Mouse (Mus musculus): Measurements from ENCODE around the gene Kif26a. TPM values are rescaled to one million over a fixed set of nuclear protein-coding genes. Genes with fewer than 3 reads are reported as not detected.
A peak's percentile ranks its signal among the peaks of the same experiment; 100 is the strongest.

Gene Kif26a
- polyA plus RNA-seq, 1 experiment from 2014 or later = 3.5 TPM

- Histone ChIP-seq H3K4me2 (ENCODE audit: low read depth, low read length) (no peak overlapping the region), H3K9ac (ENCODE audit: low read length) (no peak overlapping the region), H3K27ac (ENCODE audit: low read length) (no peak overlapping the region), H3K27me3 (ENCODE audit: control insufficient read depth, insufficient read depth, low read length) (no peaks in the 10 kb centered on the region), H3K4me3 (replicated peaks; ENCODE audit: low read length) (no peak overlapping the region), H3K4me1 (ENCODE audit: control insufficient read depth, insufficient read depth, low read length) (peaks cover 17% of the 10 kb centered on the region; the same call in 1 of the 2 replicates), H3K36me3 (ENCODE audit: control insufficient read depth, insufficient read depth, low read length) (no peaks in the 10 kb centered on the region), H3K9me3 (replicated peaks; ENCODE audit: control insufficient read depth, low read length) (no peaks in the 10 kb centered on the region)
- no peak for ATAC-seq (ENCODE audit: insufficient read depth, low FRiP score)
- WGBS = 55% methylated on average over 14 of the region's 14 CpGs
Measured at GRCm38 (mm10) chr12:112126931-112127635, 18.9 kb upstream of the Kif26a start.

- peaks cover 17% of the 10 kb centered on the region; the same call in 1 of the 2 replicates for H3K4me1 ChIP-seq (ENCODE audit: control insufficient read depth, insufficient read depth, low read length)
- H3K36me3 ChIP-seq (ENCODE audit: control insufficient read depth, insufficient read depth, low read length) = no peaks in the 10 kb centered on the region
- no peaks in the 10 kb centered on the region for H3K27me3 ChIP-seq (ENCODE audit: control insufficient read depth, insufficient read depth, low read length)
- H3K9me3 ChIP-seq (replicated peaks; ENCODE audit: control insufficient read depth, low read length) = no peaks in the 10 kb centered on the region
- H3K4me3 ChIP-seq (replicated peaks; ENCODE audit: low read length) = no peak overlapping the region
- no peak overlapping the region for H3K9ac ChIP-seq (ENCODE audit: low read length)
- H3K4me2 ChIP-seq (ENCODE audit: low read depth, low read length) = no peak overlapping the region
- no peak for ATAC-seq (ENCODE audit: insufficient read depth, low FRiP score)
- peak overlapping the region; percentile 93 for H3K27ac ChIP-seq (ENCODE audit: low read length)
- 73% methylated on average over 4 of the region's 4 CpGs for WGBS
Measured at GRCm38 (mm10) chr12:112128526-112128925, 17.5 kb upstream of the Kif26a start.

GRCm38 (mm10) chr12:112129300-112129856 is 16.6 kb upstream of the Kif26a start:
- WGBS = 46% methylated on average over 6 of the region's 6 CpGs
- H3K9ac ChIP-seq (ENCODE audit: low read length) = no peak overlapping the region
- no peaks in the 10 kb centered on the region for H3K36me3 ChIP-seq (ENCODE audit: control insufficient read depth, insufficient read depth, low read length)
- ATAC-seq (ENCODE audit: insufficient read depth, low FRiP score) = no peak
- no peak overlapping the region for H3K4me3 ChIP-seq (replicated peaks; ENCODE audit: low read length)
- H3K27me3 ChIP-seq (ENCODE audit: control insufficient read depth, insufficient read depth, low read length) = no peaks in the 10 kb centered on the region
- peak overlapping the region; percentile 93 for H3K27ac ChIP-seq (ENCODE audit: low read length)
- H3K4me1 ChIP-seq (ENCODE audit: control insufficient read depth, insufficient read depth, low read length) = peaks cover 17% of the 10 kb centered on the region; the same call in 1 of the 2 replicates
- H3K4me2 ChIP-seq (ENCODE audit: low read depth, low read length) = peak overlapping the region; percentile 76
- H3K9me3 ChIP-seq (replicated peaks; ENCODE audit: control insufficient read depth, low read length) = no peaks in the 10 kb centered on the region

- peak overlapping the region; percentile 93 for H3K27ac ChIP-seq (ENCODE audit: low read length)
- H3K4me1 ChIP-seq (ENCODE audit: control insufficient read depth, insufficient read depth, low read length) = peaks cover 17% of the 10 kb centered on the region; the same call in 1 of the 2 replicates
- no peaks in the 10 kb centered on the region for H3K27me3 ChIP-seq (ENCODE audit: control insufficient read depth, insufficient read depth, low read length)
- H3K9ac ChIP-seq (ENCODE audit: low read length) = peak overlapping the region; percentile 87
- peak overlapping the region; percentile 71 for H3K4me3 ChIP-seq (replicated peaks; ENCODE audit: low read length)
- peak; percentile 81 for ATAC-seq (ENCODE audit: insufficient read depth, low FRiP score)
- no peaks in the 10 kb centered on the region for H3K36me3 ChIP-seq (ENCODE audit: control insufficient read depth, insufficient read depth, low read length)
- 1% methylated on average over 78 of the region's 79 CpGs for WGBS
- H3K9me3 ChIP-seq (replicated peaks; ENCODE audit: control insufficient read depth, low read length) = no peaks in the 10 kb centered on the region
- H3K4me2 ChIP-seq (ENCODE audit: low read depth, low read length) = peak overlapping the region; percentile 76
Measured at GRCm38 (mm10) chr12:112130161-112130860, 15.7 kb upstream of the Kif26a start.

GRCm38 (mm10) chr12:112130957-112131356 is 15.1 kb upstream of the Kif26a start:
- ATAC-seq (ENCODE audit: insufficient read depth, low FRiP score) = no peak; the same call in 1 of the 2 replicates
- peak overlapping the region; percentile 93 for H3K27ac ChIP-seq (ENCODE audit: low read length)
- WGBS = 10% methylated on average over 32 of the region's 32 CpGs

GRCm38 (mm10) chr12:112140231-112140630 is 5.8 kb upstream of the Kif26a start:
- Histone ChIP-seq H3K9ac (ENCODE audit: low read length) (no peak overlapping the region), H3K36me3 (ENCODE audit: control insufficient read depth, insufficient read depth, low read length) (no peaks in the 10 kb centered on the region), H3K27me3 (ENCODE audit: control insufficient read depth, insufficient read depth, low read length) (peaks cover 38% of the 10 kb centered on the region), H3K4me3 (replicated peaks; ENCODE audit: low read length) (no peak overlapping the region), H3K4me1 (ENCODE audit: control insufficient read depth, insufficient read depth, low read length) (peaks cover 14% of the 10 kb centered on the region; the same call in 1 of the 2 replicates), H3K9me3 (replicated peaks; ENCODE audit: control insufficient read depth, low read length) (no peaks in the 10 kb centered on the region), H3K27ac (ENCODE audit: low read length) (no peak overlapping the region), H3K4me2 (ENCODE audit: low read depth, low read length) (no peak overlapping the region)
- 6% methylated on average over 5 of the region's 5 CpGs for WGBS
- ATAC-seq (ENCODE audit: insufficient read depth, low FRiP score) = no peak

More at GRCm38 (mm10) chr12:112130957-112131356, 15.1 kb upstream of the Kif26a start:
- H3K36me3 ChIP-seq (ENCODE audit: control insufficient read depth, insufficient read depth, low read length) = no peaks in the 10 kb centered on the region
- peak overlapping the region; percentile 71 for H3K4me3 ChIP-seq (replicated peaks; ENCODE audit: low read length)
- H3K9me3 ChIP-seq (replicated peaks; ENCODE audit: control insufficient read depth, low read length) = no peaks in the 10 kb centered on the region
- peak overlapping the region; percentile 87 for H3K9ac ChIP-seq (ENCODE audit: low read length)
- no peaks in the 10 kb centered on the region for H3K27me3 ChIP-seq (ENCODE audit: control insufficient read depth, insufficient read depth, low read length)
- H3K4me1 ChIP-seq (ENCODE audit: control insufficient read depth, insufficient read depth, low read length) = peaks cover 17% of the 10 kb centered on the region; the same call in 1 of the 2 replicates
- peak overlapping the region; percentile 76 for H3K4me2 ChIP-seq (ENCODE audit: low read depth, low read length)

- ATAC-seq (ENCODE audit: insufficient read depth, low FRiP score) = no peak
- Histone ChIP-seq H3K27ac (ENCODE audit: low read length) (no peak overlapping the region), H3K36me3 (ENCODE audit: control insufficient read depth, insufficient read depth, low read length) (no peaks in the 10 kb centered on the region), H3K4me3 (replicated peaks; ENCODE audit: low read length) (no peak overlapping the region), H3K9me3 (replicated peaks; ENCODE audit: control insufficient read depth, low read length) (no peaks in the 10 kb centered on the region), H3K4me2 (ENCODE audit: low read depth, low read length) (no peak overlapping the region), H3K4me1 (ENCODE audit: control insufficient read depth, insufficient read depth, low read length) (peaks cover 18% of the 10 kb centered on the region; the same call in 1 of the 2 replicates), H3K9ac (ENCODE audit: low read length) (no peak overlapping the region), H3K27me3 (ENCODE audit: control insufficient read depth, insufficient read depth, low read length) (peaks cover 38% of the 10 kb centered on the region)
- 55% methylated on average over 7 of the region's 7 CpGs for WGBS
Measured at GRCm38 (mm10) chr12:112140745-112141144, 5.3 kb upstream of the Kif26a start.

- Histone ChIP-seq H3K4me1 (ENCODE audit: control insufficient read depth, insufficient read depth, low read length) (peaks cover 21% of the 10 kb centered on the region; the same call in 1 of the 2 replicates), H3K4me3 (replicated peaks; ENCODE audit: low read length) (no peak overlapping the region), H3K4me2 (ENCODE audit: low read depth, low read length) (no peak overlapping the region), H3K36me3 (ENCODE audit: control insufficient read depth, insufficient read depth, low read length) (no peaks in the 10 kb centered on the region), H3K9ac (ENCODE audit: low read length) (no peak overlapping the region), H3K9me3 (replicated peaks; ENCODE audit: control insufficient read depth, low read length) (no peaks in the 10 kb centered on the region), H3K27me3 (ENCODE audit: control insufficient read depth, insufficient read depth, low read length) (peaks cover 38% of the 10 kb centered on the region), H3K27ac (ENCODE audit: low read length) (no peak overlapping the region)
- ATAC-seq (ENCODE audit: insufficient read depth, low FRiP score) = no peak
- 3% methylated on average over 6 of the region's 6 CpGs for WGBS
Measured at GRCm38 (mm10) chr12:112141300-112141699, 4.7 kb upstream of the Kif26a start.

All from stomach, embryonic 16.5 days (tissue).